Mouse (Mus musculus) gastrocnemius, adult 8-10 months (tissue): ENCODE results near the gene Nlgn3. TPM values are rescaled to one million over a fixed set of nuclear protein-coding genes. Genes with fewer than 3 reads are reported as not detected.

ENCODE experiments used
- total RNA-seq, 4 experiments: library from RNA; stranded (reverse); gene quantifications; 2 replicates each; pipeline ENCODE4 v1.2.4; 2022

Gene Nlgn3
- total RNA-seq, 4 experiments from 2014 or later = 0.03 to 0.18 TPM; not detected in 2

Other genes starting within 250 kb of the Nlgn3 start
- gene Tex11, start 239.5 kb upstream of the Nlgn3 start, total RNA-seq = not detected
- not detected for gene Slc7a3, start 213.1 kb upstream of the Nlgn3 start, total RNA-seq
- gene Snx12, start 76.6 kb upstream of the Nlgn3 start, total RNA-seq = 10 to 100 TPM; 28.5 to 35.0 (median 33.6) TPM
- 100 to 1,000 TPM; 131 to 157 (median 141) TPM for gene Foxo4, start 44.6 kb upstream of the Nlgn3 start, total RNA-seq
- not detected for gene Gm614, start 35.2 kb upstream of the Nlgn3 start, total RNA-seq
- 1 to 10 TPM in 2 of 4 experiments, under 1 TPM in 2; 0.87 to 1.4 (median 1.0) TPM for gene Il2rg, start 30.9 kb upstream of the Nlgn3 start, total RNA-seq
- not detected for gene Gm20489, start 30.1 kb upstream of the Nlgn3 start, total RNA-seq
- gene Med12, start 25.1 kb upstream of the Nlgn3 start, total RNA-seq = 10 to 100 TPM; 12.0 to 19.1 (median 14.3) TPM
- gene Gjb1, start 77.2 kb downstream of the Nlgn3 start, total RNA-seq = under 1 TPM in 3 of 4 experiments, not detected in 1; 0.17 to 0.35 (median 0.18) TPM
- gene Zmym3, start 121.7 kb downstream of the Nlgn3 start, total RNA-seq = 10 to 100 TPM in 2 of 4 experiments, 1 to 10 TPM in 2; 7.7 to 15.5 (median 11.4) TPM
- gene Nono, start 130.2 kb downstream of the Nlgn3 start, total RNA-seq = 10 to 100 TPM; 30.2 to 40.7 (median 37.7) TPM
- 100 to 1,000 TPM; 107 to 143 (median 129) TPM for gene Itgb1bp2, start 149.9 kb downstream of the Nlgn3 start, total RNA-seq
- 10 to 100 TPM in 1 of 4 experiments, 1 to 10 TPM in 3; 7.0 to 10.3 (median 8.4) TPM for gene Taf1, start 233.6 kb downstream of the Nlgn3 start, total RNA-seq